Mouse (Mus musculus) myocyte (in vitro differentiated cells): ENCODE results near the gene Ptprt. TPM values are rescaled to one million over a fixed set of nuclear protein-coding genes. Genes with fewer than 3 reads are reported as not detected.

Experiments
- H3K27me3 ChIP-seq: one replicate; pipeline ENCODE4 v1.6.1; 2011; ENCODE audit not compliant: control insufficient read depth, insufficient read depth, insufficient read length
- H3K36me3 ChIP-seq: one replicate; pipeline ENCODE4 v1.6.1; 2011; ENCODE audit not compliant: control insufficient read depth, insufficient read depth
- H3K4me2 ChIP-seq: one replicate; pipeline ENCODE4 v1.6.1; 2011; ENCODE audit warnings: low read depth, control low read depth
- H3K4me3 ChIP-seq: one replicate; pipeline ENCODE4 v1.5.1; 2011; ENCODE audit warnings: mild to moderate bottlenecking, control low read depth, moderate library complexity
- H3K79me2 ChIP-seq: one replicate; pipeline ENCODE4 v1.6.1; 2011; ENCODE audit not compliant: control insufficient read depth, insufficient read depth
- H3ac ChIP-seq: one replicate; pipeline ENCODE4 v1.6.1; 2011; ENCODE audit not compliant: control insufficient read depth, insufficient read length
- CEBPB ChIP-seq: IDR thresholded peaks from 2 replicates; pipeline ENCODE4 v1.6.1; 2011; ENCODE audit warnings: mild to moderate bottlenecking, moderate library complexity; ENCODE audit not compliant: poor library complexity, insufficient read depth, severe bottlenecking
- E2F4 ChIP-seq: IDR thresholded peaks from one replicate; pipeline ENCODE4 v1.6.1; 2011; ENCODE audit warnings: mild to moderate bottlenecking, control low read depth, moderate library complexity; ENCODE audit not compliant: insufficient read depth
- MAX ChIP-seq: IDR thresholded peaks from one replicate; pipeline ENCODE4 v1.6.1; 2011; ENCODE audit warnings: low read depth, mild to moderate bottlenecking, control low read depth
- MYOD1 ChIP-seq, 3 experiments: IDR thresholded peaks; one replicate each; pipeline ENCODE4 v1.6.1; 2011; ENCODE audit warnings: control low read depth in 2 of 3, low read depth in 2 of 3, mild to moderate bottlenecking in 2 of 3, moderate library complexity in 1 of 3; ENCODE audit not compliant: insufficient read length in 2 of 3, control insufficient read depth in 1 of 3
- MYOG ChIP-seq, 3 experiments: IDR thresholded peaks; one replicate each; pipeline ENCODE4 v1.6.1; 2011; ENCODE audit warnings: control low read depth in 2 of 3, low read depth in 2 of 3, mild to moderate bottlenecking in 2 of 3; ENCODE audit not compliant: insufficient read length in 2 of 3, control insufficient read depth in 1 of 3, insufficient read depth in 1 of 3
- POLR2A ChIP-seq: IDR thresholded peaks from one replicate; pipeline ENCODE4 v1.6.1; 2011; ENCODE audit warnings: low read depth, mild to moderate bottlenecking, control low read depth, moderate library complexity; ENCODE audit not compliant: insufficient read length
- POLR2AphosphoS2 ChIP-seq: IDR thresholded peaks from one replicate; pipeline ENCODE4 v1.6.1; 2011; ENCODE audit warnings: low read depth, control low read depth; ENCODE audit not compliant: insufficient read length
- REST ChIP-seq: IDR thresholded peaks from one replicate; pipeline ENCODE4 v1.6.1; 2011; ENCODE audit warnings: mild to moderate bottlenecking, control low read depth, moderate library complexity; ENCODE audit not compliant: insufficient read depth, insufficient read length
- SRF ChIP-seq: IDR thresholded peaks from one replicate; pipeline ENCODE4 v1.6.1; 2011; ENCODE audit warnings: low read depth; ENCODE audit not compliant: control insufficient read depth, insufficient read length
- TCF12 ChIP-seq: IDR thresholded peaks from one replicate; pipeline ENCODE4 v1.6.1; 2011; ENCODE audit warnings: mild to moderate bottlenecking, control low read depth; ENCODE audit not compliant: poor library complexity, insufficient read depth, severe bottlenecking
- TCF3 ChIP-seq: IDR thresholded peaks from one replicate; pipeline ENCODE4 v1.6.1; 2011; ENCODE audit warnings: low read depth, control low read depth; ENCODE audit not compliant: insufficient read length
- USF1 ChIP-seq: IDR thresholded peaks from one replicate; pipeline ENCODE4 v1.6.1; 2011; ENCODE audit warnings: low read depth, mild to moderate bottlenecking, control low read depth, moderate library complexity
- polyA plus RNA-seq: library from polyadenylated mRNA; unstranded; fragments of >200 nt; fragmentation: generic; extraction: Trizol; gene quantifications from one replicate; pipeline ENCODE4 v1.2.1, GENCODE M21; 2012; ENCODE audit warnings: missing spikeins

Ptprt gene
- polyA plus RNA-seq, 1 experiment = 0.08 TPM

- Histone ChIP-seq H3K4me2 (no peak overlapping the region), H3K79me2 (no peaks in the 10 kb centered on the region), H3ac (no peak overlapping the region), H3K27me3 (no peaks in the 10 kb centered on the region), H3K4me3 (no peak overlapping the region), H3K36me3 (no peaks in the 10 kb centered on the region)
- TF ChIP-seq REST (no peak), MAX (no peak), USF1 (no peak), POLR2AphosphoS2 (no peak), MYOG (IDR thresholded peaks at IDR 0.05; ENCODE audit: control insufficient read depth in 1 of 3, insufficient read depth in 1 of 3, insufficient read length in 2 of 3, low read depth in 2 of 3) (no peak), TCF3 (no peak), MYOD1 (IDR thresholded peaks at IDR 0.05; ENCODE audit: control insufficient read depth in 1 of 3, insufficient read length in 2 of 3, low read depth in 2 of 3) (no peak), SRF (no peak), POLR2A (no peak), E2F4 (no peak), TCF12 (no peak), CEBPB (no peak)
Observed at GRCm38 (mm10) chr2:162436646-162437045, 224.3 kb downstream of the Ptprt start.

- Histone ChIP-seq H3K36me3 (no peaks in the 10 kb centered on the region), H3K27me3 (no peaks in the 10 kb centered on the region), H3K4me2 (no peak overlapping the region), H3K79me2 (no peaks in the 10 kb centered on the region), H3K4me3 (no peak overlapping the region), H3ac (no peak overlapping the region)
- TF ChIP-seq USF1 = no peak
Observed at GRCm38 (mm10) chr2:162430171-162430570, 230.8 kb downstream of the Ptprt start.

- no peaks in the 10 kb centered on the region for H3K79me2 ChIP-seq
- H3ac ChIP-seq = no peak overlapping the region
- H3K27me3 ChIP-seq = no peaks in the 10 kb centered on the region
- H3K4me3 ChIP-seq = no peak overlapping the region
- H3K36me3 ChIP-seq = no peaks in the 10 kb centered on the region
- TF ChIP-seq CEBPB (no peak), MAX (no peak)
- H3K4me2 ChIP-seq = no peak overlapping the region
Observed at GRCm38 (mm10) chr2:162426114-162426513, 234.8 kb downstream of the Ptprt start.

GRCm38 (mm10) chr2:162418181-162418580 is 242.8 kb downstream of the Ptprt start:
- Histone ChIP-seq H3K4me2 (no peak overlapping the region), H3K79me2 (no peaks in the 10 kb centered on the region), H3K4me3 (no peak overlapping the region), H3K36me3 (no peaks in the 10 kb centered on the region), H3K27me3 (no peaks in the 10 kb centered on the region), H3ac (no peak overlapping the region)
- no peak for TF ChIP-seq MAX
- no peak for TF ChIP-seq POLR2AphosphoS2
- TF ChIP-seq USF1 = no peak
- no peak for TF ChIP-seq CEBPB
- no peak for TF ChIP-seq TCF12
- TF ChIP-seq TCF3 = no peak
- TF ChIP-seq SRF = no peak
- no peak for TF ChIP-seq MYOG (IDR thresholded peaks at IDR 0.05; ENCODE audit: control insufficient read depth in 1 of 3, insufficient read depth in 1 of 3, insufficient read length in 2 of 3, low read depth in 2 of 3)
- TF ChIP-seq E2F4 = no peak
- no peak for TF ChIP-seq REST
- TF ChIP-seq MYOD1 (IDR thresholded peaks at IDR 0.05; ENCODE audit: control insufficient read depth in 1 of 3, insufficient read length in 2 of 3, low read depth in 2 of 3) = no peak
- no peak for TF ChIP-seq POLR2A

GRCm38 (mm10) chr2:162413073-162413812 is 247.7 kb downstream of the Ptprt start:
- H3K27me3 ChIP-seq = no peaks in the 10 kb centered on the region
- no peak overlapping the region for H3ac ChIP-seq
- H3K79me2 ChIP-seq = no peaks in the 10 kb centered on the region
- no peak overlapping the region for H3K4me2 ChIP-seq
- TF ChIP-seq TCF12 (no peak), MAX (no peak), MYOD1 (IDR thresholded peaks at IDR 0.05; ENCODE audit: control insufficient read depth in 1 of 3, insufficient read length in 2 of 3, low read depth in 2 of 3) (no peak), USF1 (no peak), POLR2A (no peak), MYOG (IDR thresholded peaks at IDR 0.05; ENCODE audit: control insufficient read depth in 1 of 3, insufficient read depth in 1 of 3, insufficient read length in 2 of 3, low read depth in 2 of 3) (no peak), E2F4 (no peak), REST (no peak), TCF3 (no peak), POLR2AphosphoS2 (no peak)
- no peak overlapping the region for H3K4me3 ChIP-seq
- H3K36me3 ChIP-seq = no peaks in the 10 kb centered on the region
